In the genomic region with DNA sequence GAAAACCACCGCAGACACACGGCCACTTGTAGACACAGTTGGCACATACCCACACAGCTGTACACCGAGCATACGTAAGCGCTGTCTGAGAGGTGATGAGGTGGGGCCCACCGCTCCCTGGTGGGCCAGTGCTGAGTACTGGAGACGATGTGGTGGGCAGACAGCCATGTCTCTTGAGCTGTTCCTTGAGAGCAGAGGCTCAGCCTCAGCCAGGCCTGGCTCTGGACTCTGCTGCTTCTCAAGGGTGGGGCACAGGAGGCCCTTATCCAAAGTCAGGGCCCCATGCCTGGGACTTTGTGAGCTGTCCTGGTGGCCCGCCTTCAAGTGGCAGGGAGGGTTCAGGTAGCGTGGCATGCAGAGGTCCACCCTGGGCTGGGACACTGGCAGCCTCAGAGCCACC, we compare ENCODE assay signal across 13 mouse cellular contexts. TPM values are rescaled to one million over a fixed set of nuclear protein-coding genes. Genes with fewer than 3 reads are reported as not detected.
DNase-seq lines count a peak whose midpoint lies in the region; ATAC-seq and TF ChIP-seq lines count a peak whose summit lies in the region.
"Had no signal": no experiment of that assay in that cellular context is flagged by ENCODE, and none has a peak within 500 bp of the region (broad histone marks: within the 10 kb centered on the region; RNA-seq: fewer than 3 reads in every experiment).

No protein-coding gene starts in this region.

- no peaks in the 10 kb centered on the region for H3K9me3 ChIP-seq in heart, embryonic 10.5 days
- H3K9me3 ChIP-seq in liver, embryonic 14.5 days (ENCODE audit: control insufficient read depth, low read length): no peaks in the 10 kb centered on the region
- H3K9me3 ChIP-seq: embryonic facial prominence, embryonic 13.5 days had no signal

- H3K4me1 ChIP-seq in heart, embryonic 10.5 days: peaks cover 52% of the 10 kb centered on the region
- peaks cover 58 to 60% of the 10 kb centered on the region in 2 experiments for H3K4me1 ChIP-seq in liver, embryonic 14.5 days (replicated peaks; ENCODE audit: control insufficient read depth in 2 of 2, insufficient read depth in 2 of 2, low read length in 1 of 2)

- H3K27ac ChIP-seq in heart, embryonic 10.5 days: no peak overlapping the region; the same call in 1 of the 2 replicates
- H3K27ac ChIP-seq in liver, embryonic 14.5 days: peak overlapping the region; percentile 54
- H3K27ac ChIP-seq: embryonic facial prominence, embryonic 13.5 days had no signal

- no peak for TF ChIP-seq EP300 in liver, embryonic 14.5 days (IDR thresholded peaks at IDR 0.05; ENCODE audit: low read depth)

- no peaks in the 10 kb centered on the region for H3K36me3 ChIP-seq in heart, embryonic 10.5 days
- H3K36me3 ChIP-seq in liver, embryonic 14.5 days (replicated peaks; ENCODE audit: control insufficient read depth, insufficient read depth, low read depth): peaks cover 5% of the 10 kb centered on the region

- peak; percentile 49 for TF ChIP-seq CTCF in liver, embryonic 14.5 days (IDR thresholded peaks at IDR 0.05; ENCODE audit: low read depth)

- no peak overlapping the region for H3K4me3 ChIP-seq in heart, embryonic 10.5 days
- H3K4me3 ChIP-seq in liver, embryonic 14.5 days (ENCODE audit: insufficient read depth in 1 of 2, low read depth in 2 of 2, low read length in 2 of 2): peak overlapping the region; percentile 7 to 17; a peak in 3 of 4 replicates
- H3K4me3 ChIP-seq: embryonic facial prominence, embryonic 13.5 days had no signal

- peak; percentile 62 for ATAC-seq in liver, embryonic 14.5 days (ENCODE audit: insufficient read depth)
- no peak for ATAC-seq in monocyte, adult 5-6 weeks (replicated peaks; ENCODE audit: insufficient number of reproducible peaks, low FRiP score, low TSS enrichment, poor library complexity, severe bottlenecking)

- peaks cover 59% of the 10 kb centered on the region for H3K27me3 ChIP-seq in heart, embryonic 10.5 days (ENCODE audit: insufficient read depth, poor library complexity, severe bottlenecking)
- H3K27me3 ChIP-seq in liver, embryonic 14.5 days (ENCODE audit: control insufficient read depth, insufficient read depth, low read length): no peaks in the 10 kb centered on the region
- H3K27me3 ChIP-seq: embryonic facial prominence, embryonic 13.5 days had no signal

- H3K4me2 ChIP-seq in liver, embryonic 14.5 days (ENCODE audit: low read depth): peak overlapping the region; percentile 68
- H3K4me2 ChIP-seq: embryonic facial prominence, embryonic 13.5 days had no signal

- DNase-seq in heart, adult 11 months: peak; percentile 96
- no peak for DNase-seq in heart, embryonic 10.5 days (ENCODE audit: low spot score)
- peak; percentile 41 for DNase-seq in urinary bladder, postnatal 14 days (ENCODE audit: low spot score)
- DNase-seq in urinary bladder, adult 2 months (ENCODE audit: low spot score): no peak
- peak in 1 of 3 experiments; percentile 62 for DNase-seq in liver, embryonic 14.5 days (ENCODE audit: low read depth in 3 of 3, low spot score in 3 of 3)
- no peak for DNase-seq in left cerebral cortex, adult 18-20 months (ENCODE audit: low spot score in 2 of 2)
- no peak for DNase-seq in adrenal gland, postnatal 10 days
- DNase-seq: layer of hippocampus, postnatal 36 days had no signal

- H3K9ac ChIP-seq in liver, embryonic 14.5 days (replicated peaks): peak overlapping the region; percentile 49
- H3K9ac ChIP-seq: embryonic facial prominence, embryonic 13.5 days had no signal

- 70% methylated on average over 9 of the region's 9 CpGs for WGBS in heart, embryonic 10.5 days
- WGBS in liver, embryonic 14.5 days (ENCODE audit: insufficient replicate concordance): 53% methylated on average over 9 of the region's 9 CpGs

RNA-seq across cellular contexts. Expression of a gene that starts 6.1 kb away (rescaled TPM):
- 5.1 and 8.3 TPM in 2 replicates for polyA plus RNA-seq in heart, embryonic 10.5 days (2016; fragmentation: Nextera tagmentation; extraction: Ambion mirVana)
- 444 and 459 TPM in 2 replicates for polyA plus RNA-seq in urinary bladder, adult 2 months (2012; rRNA removed)
- polyA plus RNA-seq in liver, embryonic 14.5 days (2012; rRNA removed): 58.3 and 59.3 TPM in 2 replicates
- 13.2 and 15.1 TPM in 2 replicates for polyA plus RNA-seq in liver, embryonic 14.5 days (2014; fragmentation: Nextera tagmentation; extraction: Ambion mirVana)
- 2.6 TPM in 1 of 3 replicates, not detected in the others for total RNA-seq in monocyte, adult 5-6 weeks (2017)
- total RNA-seq in left cerebral cortex, adult 18-20 months (2021): under 1 TPM; 0.37 to 0.40 TPM
- total RNA-seq in adrenal gland, postnatal 10 days (2021): 100 to 1,000 TPM; 190 to 302 TPM

RNA-seq across cellular contexts. Expression of a gene that starts 33.8 kb away (rescaled TPM):
- polyA plus RNA-seq in heart, embryonic 10.5 days (2016; fragmentation: Nextera tagmentation; extraction: Ambion mirVana): not detected in 2 replicates
- polyA plus RNA-seq in urinary bladder, adult 2 months (2012; rRNA removed): not detected in 2 replicates
- polyA plus RNA-seq in liver, embryonic 14.5 days (2012; rRNA removed): 0.02 and 0.03 TPM in 2 replicates
- not detected in 2 replicates for polyA plus RNA-seq in liver, embryonic 14.5 days (2014; fragmentation: Nextera tagmentation; extraction: Ambion mirVana)
- not detected in 3 replicates for total RNA-seq in monocyte, adult 5-6 weeks (2017)
- not detected for total RNA-seq in left cerebral cortex, adult 18-20 months (2021)
- total RNA-seq in adrenal gland, postnatal 10 days (2021): not detected
- total RNA-seq: heart, postnatal 14 days; layer of hippocampus, postnatal 36 days had no signal
- polyA plus RNA-seq: C2C12; embryonic facial prominence, embryonic 13.5 days; neural tube, embryonic 11.5 days had no signal

Comparison
In these comparisons a context has a peak if more than half of its experiments do, and no peak if none do; other contexts are left out.
1. DNase-seq: peak in heart, adult 11 months (single experiment) and urinary bladder, postnatal 14 days (single experiment); none in heart, embryonic 10.5 days (single experiment), urinary bladder, adult 2 months (single experiment), left cerebral cortex, adult 18-20 months (0 of 2) and adrenal gland, postnatal 10 days (single experiment).
2. RNA of a gene that starts 6.1 kb away (total RNA-seq): 190 to 302 TPM in adrenal gland, postnatal 10 days; 0.37 to 0.40 TPM in left cerebral cortex, adult 18-20 months and 2.6 TPM in monocyte, adult 5-6 weeks; every median in the first group is over 10 times any median in the second.